Mouse (Mus musculus) MEL (cell line): ENCODE measurements at regions not wholly inside any gene's neighbourhood (a gene's known extent, or its start where the extent isn't known, plus 50 kb on each side); places are given as distances from the start of the nearest gene placed in this dataset.

Experiments
- DNase-seq: peaks from one replicate; pipeline ENCODE4 v3.0.0; 2011; ENCODE audit warnings: low read depth, low spot score
- H3K27ac ChIP-seq: 2 replicates; pipeline ENCODE4 v1.5.1; 2012; ENCODE audit warnings: low read depth, mild to moderate bottlenecking, control low read depth, low read length, moderate library complexity; ENCODE audit not compliant: control insufficient read depth
- H3K27me3 ChIP-seq, 2 experiments: fragments of 150-350 bp in 1 of 2; sonication (generic) in 1 of 2; 2 replicates each; pipeline ENCODE4 v1.6.1; 2012; ENCODE audit warnings: low read length in 2 of 2, mild to moderate bottlenecking in 2 of 2, improper control_type of control experiment in 1 of 2, moderate library complexity in 1 of 2; ENCODE audit not compliant: insufficient read depth in 2 of 2, control insufficient read depth in 1 of 2
- H3K36me3 ChIP-seq, 2 experiments: 2 replicates each; pipeline ENCODE4 v1.6.1; 2012 to 2014; ENCODE audit warnings: low read length in 2 of 2, improper control_type of control experiment in 1 of 2, inconsistent platforms in 1 of 2, mild to moderate bottlenecking in 1 of 2; ENCODE audit not compliant: insufficient read depth in 2 of 2, control insufficient read depth in 1 of 2
- H3K4me1 ChIP-seq, 2 experiments: fragments of 150-350 bp in 1 of 2; sonication (generic) in 1 of 2; 2 replicates each; pipeline ENCODE4 v1.6.1; 2012; ENCODE audit warnings: low read length in 2 of 2, improper control_type of control experiment in 1 of 2, mild to moderate bottlenecking in 1 of 2; ENCODE audit not compliant: insufficient read depth in 2 of 2, control insufficient read depth in 1 of 2
- H3K4me3 ChIP-seq, 2 experiments: fragments of 150-350 bp in 1 of 2; sonication (generic) in 1 of 2; 2 replicates each; pipeline ENCODE4 v1.5.1; 2012; ENCODE audit warnings: low read depth in 2 of 2, low read length in 2 of 2, mild to moderate bottlenecking in 2 of 2, moderate library complexity in 2 of 2, control low read depth in 1 of 2, improper control_type of control experiment in 1 of 2; ENCODE audit not compliant: control insufficient read depth in 1 of 2, insufficient read depth in 1 of 2
- H3K79me2 ChIP-seq: 2 replicates; pipeline ENCODE4 v1.6.1; 2012; ENCODE audit warnings: mild to moderate bottlenecking, low read length, moderate library complexity; ENCODE audit not compliant: control insufficient read depth, poor library complexity, insufficient read depth
- H3K9ac ChIP-seq: 2 replicates; pipeline ENCODE4 v1.6.1; 2012; ENCODE audit warnings: low read depth, mild to moderate bottlenecking, control low read depth, low read length, moderate library complexity; ENCODE audit not compliant: control insufficient read depth, poor library complexity, severe bottlenecking
- H3K9me3 ChIP-seq: fragments of 150-350 bp; sonication (generic); replicated peaks from 2 replicates; pipeline ENCODE4 v1.6.1; 2012; ENCODE audit warnings: mild to moderate bottlenecking, low read length, improper control_type of control experiment, moderate library complexity; ENCODE audit not compliant: insufficient read depth
- BHLHE40 ChIP-seq: IDR thresholded peaks from 2 replicates; pipeline ENCODE4 v1.6.1; 2012; ENCODE audit warnings: low read depth, mild to moderate bottlenecking, inconsistent platforms, low read length, improper control_type of control experiment, borderline replicate concordance
- E2F4 ChIP-seq: IDR thresholded peaks from 2 replicates; pipeline ENCODE4 v1.6.1; 2011; ENCODE audit warnings: low read depth, low read length, improper control_type of control experiment, borderline replicate concordance
- GABPA ChIP-seq: IDR thresholded peaks from 2 replicates; pipeline ENCODE4 v1.6.1; 2012; ENCODE audit warnings: low read depth, mild to moderate bottlenecking, inconsistent platforms, low read length, improper control_type of control experiment, moderate library complexity
- GATA1 ChIP-seq: IDR thresholded peaks from 2 replicates; pipeline ENCODE4 v1.6.1; 2011; ENCODE audit warnings: low read depth, low read length, improper control_type of control experiment
- HCFC1 ChIP-seq: IDR thresholded peaks from 2 replicates; pipeline ENCODE4 v1.6.1; 2012; ENCODE audit warnings: low read depth, mild to moderate bottlenecking, inconsistent platforms, low read length, improper control_type of control experiment, moderate library complexity
- JUND ChIP-seq: IDR thresholded peaks from 2 replicates; pipeline ENCODE4 v1.6.1; 2011; ENCODE audit warnings: low read depth, mild to moderate bottlenecking, improper control_type of control experiment, low read length
- MAFK ChIP-seq: IDR thresholded peaks from 2 replicates; pipeline ENCODE4 v1.6.1; 2011; ENCODE audit warnings: low read depth, mild to moderate bottlenecking, low read length, improper control_type of control experiment, borderline replicate concordance
- MEF2A ChIP-seq: IDR thresholded peaks from 2 replicates; pipeline ENCODE4 v1.6.1; 2014; ENCODE audit warnings: low read depth, mild to moderate bottlenecking, inconsistent platforms, low read length, improper control_type of control experiment; ENCODE audit not compliant: poor library complexity, insufficient replicate concordance, severe bottlenecking; ENCODE audit errors: extremely low read depth
- MYB ChIP-seq: IDR thresholded peaks from 2 replicates; pipeline ENCODE4 v1.6.1; 2011; ENCODE audit warnings: mild to moderate bottlenecking, low read depth, low read length, improper control_type of control experiment
- MYC ChIP-seq: IDR thresholded peaks from 2 replicates; pipeline ENCODE4 v1.6.1; 2011; ENCODE audit warnings: low read depth, mild to moderate bottlenecking, low read length, improper control_type of control experiment, moderate library complexity
- NELFE ChIP-seq: IDR thresholded peaks from 2 replicates; pipeline ENCODE4 v1.6.1; 2011; ENCODE audit warnings: low read depth, low read length, improper control_type of control experiment
- POLR2AphosphoS2 ChIP-seq: IDR thresholded peaks from 2 replicates; pipeline ENCODE4 v1.6.1; 2011; ENCODE audit warnings: low read length, improper control_type of control experiment
- POLR2AphosphoS5 ChIP-seq: IDR thresholded peaks from 2 replicates; pipeline ENCODE4 v1.6.1; 2012; ENCODE audit warnings: low read depth, borderline replicate concordance, mild to moderate bottlenecking, inconsistent platforms, low read length, moderate library complexity, mixed read lengths
- RAD21 ChIP-seq: IDR thresholded peaks from 2 replicates; pipeline ENCODE4 v1.6.1; 2011; ENCODE audit warnings: mild to moderate bottlenecking, low read depth, low read length, improper control_type of control experiment
- RCOR1 ChIP-seq: IDR thresholded peaks from 2 replicates; pipeline ENCODE4 v1.6.1; 2012; ENCODE audit warnings: low read depth, mild to moderate bottlenecking, inconsistent platforms, low read length, improper control_type of control experiment
- SIN3A ChIP-seq: IDR thresholded peaks from 2 replicates; pipeline ENCODE4 v1.6.1; 2012; ENCODE audit warnings: low read length, improper control_type of control experiment, inconsistent platforms
- SMC3 ChIP-seq: IDR thresholded peaks from 2 replicates; pipeline ENCODE4 v1.6.1; 2011; ENCODE audit warnings: low read depth, low read length, improper control_type of control experiment
- TBP ChIP-seq: IDR thresholded peaks from 2 replicates; pipeline ENCODE4 v1.8.0; 2011; ENCODE audit warnings: low read depth, low read length, improper control_type of control experiment
- TCF12 ChIP-seq: IDR thresholded peaks from 2 replicates; pipeline ENCODE4 v1.6.1; 2014; ENCODE audit warnings: low read depth, mild to moderate bottlenecking, inconsistent platforms, low read length, improper control_type of control experiment, moderate library complexity
- UBTF ChIP-seq: IDR thresholded peaks from 2 replicates; pipeline ENCODE4 v1.6.1; 2012; ENCODE audit warnings: low read depth, mild to moderate bottlenecking, inconsistent platforms, low read length, improper control_type of control experiment, moderate library complexity, borderline replicate concordance; ENCODE audit not compliant: insufficient read depth
- USF1 ChIP-seq: IDR thresholded peaks from 2 replicates; pipeline ENCODE4 v1.6.1; 2014; ENCODE audit warnings: low read depth, mild to moderate bottlenecking, inconsistent platforms, low read length, improper control_type of control experiment, moderate library complexity
- ZC3H11A ChIP-seq: IDR thresholded peaks from 2 replicates; pipeline ENCODE4 v1.6.1; 2012; ENCODE audit warnings: low read depth, mild to moderate bottlenecking, inconsistent platforms, low read length, improper control_type of control experiment
- ZMIZ1 ChIP-seq: IDR thresholded peaks from 2 replicates; pipeline ENCODE4 v1.6.1; 2012; ENCODE audit warnings: low read depth, mild to moderate bottlenecking, inconsistent platforms, low read length, improper control_type of control experiment, moderate library complexity
- ZNF384 ChIP-seq: IDR thresholded peaks from 2 replicates; pipeline ENCODE4 v1.6.1; 2012; ENCODE audit warnings: low read depth, mild to moderate bottlenecking, inconsistent platforms, low read length, improper control_type of control experiment

DNA sequence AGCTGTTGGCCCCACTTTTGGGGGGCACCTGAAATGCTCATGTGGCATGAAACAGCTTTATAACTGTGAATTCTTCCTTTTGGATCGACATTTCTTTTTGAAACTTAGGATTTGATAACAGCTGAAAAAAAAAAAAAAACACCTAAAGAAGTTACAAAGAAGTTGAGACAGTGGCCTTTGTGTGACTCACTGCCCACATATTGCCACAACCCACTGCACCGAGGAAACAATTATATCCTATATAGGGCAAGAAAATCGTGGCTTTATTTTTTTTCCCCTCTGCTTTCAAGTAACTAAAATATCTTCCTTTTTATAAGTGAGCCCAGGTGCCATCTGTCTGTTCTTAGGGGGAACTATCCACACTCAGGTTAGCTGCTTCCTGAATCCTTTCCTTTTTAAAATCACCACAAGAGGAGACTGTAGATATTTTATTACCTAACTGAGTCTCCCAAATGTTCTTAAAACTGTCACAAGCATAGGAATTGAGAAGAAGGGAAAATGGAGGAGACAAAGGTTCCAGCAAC is 104.8 kb upstream of the Adra1d start:
- Histone ChIP-seq H3K79me2 (no peaks in the 10 kb centered on the region), H3K9ac (no peak overlapping the region), H3K4me1 (no peaks in the 10 kb centered on the region), H3K27ac (no peak overlapping the region), H3K9me3 (no peaks in the 10 kb centered on the region), H3K36me3 (no peaks in the 10 kb centered on the region), H3K27me3 (no peaks in the 10 kb centered on the region), H3K4me3 (no peak overlapping the region)
- no peak for DNase-seq
- TF ChIP-seq RCOR1 (no peak), UBTF (no peak), USF1 (no peak), ZNF384 (no peak), NELFE (no peak), SIN3A (no peak), MAFK (no peak), POLR2AphosphoS5 (no peak), TCF12 (no peak), BHLHE40 (no peak), GATA1 (no peak), HCFC1 (no peak), ZC3H11A (no peak), JUND (no peak), MEF2A (no peak), ZMIZ1 (no peak), MYC (no peak), TBP (no peak)

DNA sequence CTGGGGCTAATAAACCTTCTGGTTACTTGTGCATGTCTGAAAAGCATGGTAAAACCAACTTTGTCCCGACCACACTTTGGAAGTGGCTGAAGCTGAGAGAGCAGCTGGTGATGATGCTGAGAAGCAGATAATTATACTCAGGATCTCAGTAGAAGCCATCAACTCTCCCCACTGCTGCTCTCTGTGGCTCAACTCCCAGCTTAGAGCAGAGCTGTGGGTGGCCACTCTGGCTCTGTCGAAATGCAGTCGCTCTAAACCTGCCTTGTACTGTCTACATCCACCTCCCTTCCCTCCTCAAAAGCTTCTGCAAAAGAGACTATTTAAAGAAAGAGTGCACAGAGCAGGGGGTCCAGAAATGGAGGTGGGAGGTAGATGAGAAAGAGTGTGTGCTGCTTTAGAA is 102.5 kb upstream of the Adra1d start:
- H3K27ac ChIP-seq: no peak overlapping the region
- H3K9ac ChIP-seq: no peak overlapping the region
- H3K4me1 ChIP-seq: no peaks in the 10 kb centered on the region
- no peaks in the 10 kb centered on the region for H3K9me3 ChIP-seq
- no peak overlapping the region for H3K4me3 ChIP-seq
- no peak for DNase-seq
- TF ChIP-seq GABPA: no peak
- TF ChIP-seq RAD21: no peak
- TF ChIP-seq POLR2AphosphoS2: no peak
- TF ChIP-seq E2F4: no peak
- TF ChIP-seq MYB: no peak
- no peak for TF ChIP-seq USF1
- TF ChIP-seq SMC3: no peak
- no peak for TF ChIP-seq SIN3A
- no peak for TF ChIP-seq TCF12
- TF ChIP-seq, all 39 proteins: peak for 0
- H3K79me2 ChIP-seq: no peaks in the 10 kb centered on the region
- H3K36me3 ChIP-seq: no peaks in the 10 kb centered on the region
- H3K27me3 ChIP-seq: no peaks in the 10 kb centered on the region
